Mouse (Mus musculus): Measurements from ENCODE around the gene Olfr1380.
"Not testable (repeated sequence)": the region's sequence is repeated elsewhere in the genome, so short reads cannot be mapped to it uniquely, and the experiment has no call there.

GRCm38 (mm10) chr11:49556578-49556977 is at the start of gene Olfr1380:
- not testable (repeated sequence) for TF ChIP-seq POLR2A (IDR thresholded peaks at IDR 0.05; ENCODE audit: low read depth, low read length); CTCF (IDR thresholded peaks at IDR 0.05; ENCODE audit: extremely low read depth, insufficient read length, insufficient replicate concordance, low read depth, low read length)

Data from small intestine, adult 2 months (tissue).